Mouse (Mus musculus) myocyte (in vitro differentiated cells): ENCODE results near the gene BC025920. TPM values are rescaled to one million over a fixed set of nuclear protein-coding genes. Genes with fewer than 3 reads are reported as not detected.

ENCODE experiments used
- H3K27me3 ChIP-seq: one replicate; pipeline ENCODE4 v1.6.1; 2011; ENCODE audit not compliant: control insufficient read depth, insufficient read depth, insufficient read length
- H3K36me3 ChIP-seq: one replicate; pipeline ENCODE4 v1.6.1; 2011; ENCODE audit not compliant: control insufficient read depth, insufficient read depth
- H3K4me2 ChIP-seq: one replicate; pipeline ENCODE4 v1.6.1; 2011; ENCODE audit warnings: low read depth, control low read depth
- H3K4me3 ChIP-seq: one replicate; pipeline ENCODE4 v1.5.1; 2011; ENCODE audit warnings: mild to moderate bottlenecking, control low read depth, moderate library complexity
- H3K79me2 ChIP-seq: one replicate; pipeline ENCODE4 v1.6.1; 2011; ENCODE audit not compliant: control insufficient read depth, insufficient read depth
- H3ac ChIP-seq: one replicate; pipeline ENCODE4 v1.6.1; 2011; ENCODE audit not compliant: control insufficient read depth, insufficient read length
- CEBPB ChIP-seq: IDR thresholded peaks from 2 replicates; pipeline ENCODE4 v1.6.1; 2011; ENCODE audit warnings: mild to moderate bottlenecking, moderate library complexity; ENCODE audit not compliant: poor library complexity, insufficient read depth, severe bottlenecking
- E2F4 ChIP-seq: IDR thresholded peaks from one replicate; pipeline ENCODE4 v1.6.1; 2011; ENCODE audit warnings: mild to moderate bottlenecking, control low read depth, moderate library complexity; ENCODE audit not compliant: insufficient read depth
- MYOD1 ChIP-seq, 3 experiments: IDR thresholded peaks; one replicate each; pipeline ENCODE4 v1.6.1; 2011; ENCODE audit warnings: control low read depth in 2 of 3, low read depth in 2 of 3, mild to moderate bottlenecking in 2 of 3, moderate library complexity in 1 of 3; ENCODE audit not compliant: insufficient read length in 2 of 3, control insufficient read depth in 1 of 3
- POLR2A ChIP-seq: IDR thresholded peaks from one replicate; pipeline ENCODE4 v1.6.1; 2011; ENCODE audit warnings: low read depth, mild to moderate bottlenecking, control low read depth, moderate library complexity; ENCODE audit not compliant: insufficient read length
- TCF12 ChIP-seq: IDR thresholded peaks from one replicate; pipeline ENCODE4 v1.6.1; 2011; ENCODE audit warnings: mild to moderate bottlenecking, control low read depth; ENCODE audit not compliant: poor library complexity, insufficient read depth, severe bottlenecking
- TCF3 ChIP-seq: IDR thresholded peaks from one replicate; pipeline ENCODE4 v1.6.1; 2011; ENCODE audit warnings: low read depth, control low read depth; ENCODE audit not compliant: insufficient read length
- USF1 ChIP-seq: IDR thresholded peaks from one replicate; pipeline ENCODE4 v1.6.1; 2011; ENCODE audit warnings: low read depth, mild to moderate bottlenecking, control low read depth, moderate library complexity
- polyA plus RNA-seq: library from polyadenylated mRNA; unstranded; fragments of >200 nt; fragmentation: generic; extraction: Trizol; gene quantifications from one replicate; pipeline ENCODE4 v1.2.1, GENCODE M21; 2012; ENCODE audit warnings: missing spikeins

BC025920 gene
- polyA plus RNA-seq, 1 experiment = 0.78 TPM

DNA sequence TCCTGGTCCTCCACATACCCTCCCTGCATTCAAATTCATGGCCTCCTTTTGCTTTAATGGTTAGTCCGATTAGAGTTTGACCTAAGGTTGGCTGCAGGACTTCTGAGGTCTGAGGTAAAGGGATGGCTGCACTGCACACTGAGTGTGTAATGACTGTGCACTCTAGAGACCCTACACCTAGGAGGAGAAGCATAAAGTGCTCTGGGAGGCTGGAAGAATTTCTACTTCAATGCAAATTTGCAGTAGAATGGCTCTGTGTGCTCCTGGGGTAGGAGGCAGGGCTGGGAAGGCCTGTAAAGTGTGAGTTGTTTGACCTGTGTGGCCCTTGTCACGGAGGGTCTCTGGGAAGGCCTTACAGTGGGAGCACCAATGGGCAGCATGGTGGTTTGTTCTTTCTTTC is 50.1 kb downstream of the BC025920 start:
- H3ac ChIP-seq = no peak overlapping the region
- no peak overlapping the region for H3K4me2 ChIP-seq
- H3K36me3 ChIP-seq = peaks cover 4% of the 10 kb centered on the region
- TF ChIP-seq TCF3 (no peak), POLR2A (no peak), E2F4 (no peak), USF1 (no peak), TCF12 (no peak), MYOD1 (IDR thresholded peaks at IDR 0.05; ENCODE audit: control insufficient read depth in 1 of 3, insufficient read length in 2 of 3, low read depth in 2 of 3) (no peak), CEBPB (no peak)
- no peaks in the 10 kb centered on the region for H3K27me3 ChIP-seq
- H3K79me2 ChIP-seq = peaks cover 14% of the 10 kb centered on the region
- no peak overlapping the region for H3K4me3 ChIP-seq

Other genes with a start within 250 kb of the BC025920 start
- 21.7 TPM for gene Mfsd12, start 248.8 kb upstream of the BC025920 start, polyA plus RNA-seq
- 0.92 TPM for gene 4930404N11Rik, start 240.5 kb upstream of the BC025920 start, polyA plus RNA-seq
- gene Fzr1, start 227.8 kb upstream of the BC025920 start, polyA plus RNA-seq = 42.0 TPM
- 103 TPM for gene Dohh, start 221.8 kb upstream of the BC025920 start, polyA plus RNA-seq
- 1.7 TPM for gene Gm48551, start 221.8 kb upstream of the BC025920 start, polyA plus RNA-seq
- gene Gm48552, start 217.3 kb upstream of the BC025920 start, polyA plus RNA-seq = 0.73 TPM
- gene Smim24, start 213.2 kb upstream of the BC025920 start, polyA plus RNA-seq = 0.30 TPM
- gene Nfic, start 150.6 kb upstream of the BC025920 start, polyA plus RNA-seq = 115 TPM
- gene Celf5, start 123.6 kb upstream of the BC025920 start, polyA plus RNA-seq = 0.37 TPM
- gene Ncln, start 109.9 kb upstream of the BC025920 start, polyA plus RNA-seq = 153 TPM
- gene S1pr4, start 106.1 kb upstream of the BC025920 start, polyA plus RNA-seq = not detected
- gene Gna15, start 82.0 kb upstream of the BC025920 start, polyA plus RNA-seq = not detected
- gene Gna11, start 61.1 kb upstream of the BC025920 start, polyA plus RNA-seq = 58.2 TPM
- gene Aes, start 46.8 kb upstream of the BC025920 start, polyA plus RNA-seq = 639 TPM
- gene Tle2, start 31.7 kb upstream of the BC025920 start, polyA plus RNA-seq = 11.3 TPM
- 15.3 TPM for gene Tle6, start 5.2 kb upstream of the BC025920 start, polyA plus RNA-seq
- 28.0 TPM for gene Sirt6, start 21.5 kb downstream of the BC025920 start, polyA plus RNA-seq
- 11.8 TPM for gene Ankrd24, start 22.3 kb downstream of the BC025920 start, polyA plus RNA-seq
- gene Gm10778, start 42.8 kb downstream of the BC025920 start, polyA plus RNA-seq = 0.59 TPM
- gene Zfp433, start 98.6 kb downstream of the BC025920 start, polyA plus RNA-seq = 1.1 TPM
- gene Gm3055, start 164.9 kb downstream of the BC025920 start, polyA plus RNA-seq = 0.89 TPM
- gene Gm4767, start 205.9 kb downstream of the BC025920 start, polyA plus RNA-seq = 0.19 TPM